Mouse (Mus musculus): ENCODE measurements around the gene Mpst. TPM values are rescaled to one million over a fixed set of nuclear protein-coding genes. Genes with fewer than 3 reads are reported as not detected.

The Mpst gene
- polyA plus RNA-seq (2014; fragmentation: Nextera tagmentation; extraction: Ambion mirVana) = 2.7 and 4.2 TPM in 2 replicates

DNA sequence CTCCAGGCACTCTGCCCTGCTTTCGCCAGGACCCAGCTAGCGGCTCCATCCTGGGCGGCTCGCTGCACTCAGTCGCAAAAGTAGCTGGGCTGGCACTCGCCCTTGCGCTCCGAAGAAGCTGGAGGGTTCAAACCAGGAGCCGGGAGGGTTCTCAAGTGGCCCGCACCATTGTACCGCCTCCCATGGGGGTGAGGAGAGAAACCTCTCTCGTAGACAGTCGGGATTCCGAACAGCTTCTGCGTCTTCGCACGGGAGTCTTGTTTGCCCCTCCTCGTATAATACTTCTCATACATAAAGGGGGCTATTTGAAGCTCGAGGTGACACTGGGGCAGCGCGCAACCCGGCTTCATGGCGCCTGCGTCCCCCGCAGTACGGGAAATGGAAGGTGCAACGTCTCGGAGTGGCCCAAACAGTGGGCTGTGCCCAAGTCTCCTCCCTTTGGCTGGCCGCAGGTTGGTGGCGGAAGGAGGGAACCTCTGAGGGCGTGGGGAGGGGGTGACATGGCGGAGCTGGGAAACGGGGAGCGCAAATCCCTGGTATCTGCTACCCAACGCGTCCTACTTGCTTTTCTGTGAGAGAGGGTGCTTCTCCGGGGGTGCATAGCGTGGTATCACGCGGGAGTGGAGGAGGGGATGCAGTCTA lies at the start of gene Mpst:
Mpst (plus strand) TSS at position 124 of the 642 bp plus-strand sequence.
- WGBS = under 1% methylated on average over 40 of the region's 40 CpGs
- peak within 1 kb of the TSS; percentile 93 for H3K27ac ChIP-seq (ENCODE audit: low read depth, low read length)
- H3K36me3 ChIP-seq (ENCODE audit: control insufficient read depth, insufficient read depth, low read length) = no peaks in the 10 kb centered on the region
- DNase-seq (ENCODE audit: low spot score) = peak; percentile 91
- peak within 1 kb of the TSS; percentile 80 for H3K9ac ChIP-seq (ENCODE audit: low read length)
- peak; percentile 88 for ATAC-seq (replicated peaks; ENCODE audit: low FRiP score)
- no peaks in the 10 kb centered on the region for H3K9me3 ChIP-seq (ENCODE audit: control insufficient read depth, low read length)
- H3K27me3 ChIP-seq (ENCODE audit: control insufficient read depth, insufficient read depth, low read length) = peaks cover 15% of the 10 kb centered on the region
- H3K4me2 ChIP-seq (ENCODE audit: low read depth, low read length, severe bottlenecking) = peak within 1 kb of the TSS; percentile 89
- peaks cover 13% of the 10 kb centered on the region for H3K4me1 ChIP-seq (replicated peaks; ENCODE audit: control insufficient read depth, insufficient read depth, low read length)
- H3K4me3 ChIP-seq (ENCODE audit: low read depth, low read length) = peak within 1 kb of the TSS; percentile 60

- WGBS = 80% methylated on average over 2 of the region's 2 CpGs
- Histone ChIP-seq H3K9ac (ENCODE audit: low read length) (no peak overlapping the region), H3K36me3 (ENCODE audit: control insufficient read depth, insufficient read depth, low read length) (no peaks in the 10 kb centered on the region), H3K27ac (ENCODE audit: low read depth, low read length) (no peak overlapping the region), H3K4me1 (replicated peaks; ENCODE audit: control insufficient read depth, insufficient read depth, low read length) (no peaks in the 10 kb centered on the region), H3K9me3 (ENCODE audit: control insufficient read depth, low read length) (no peaks in the 10 kb centered on the region), H3K4me3 (ENCODE audit: low read depth, low read length) (no peak overlapping the region), H3K27me3 (ENCODE audit: control insufficient read depth, insufficient read depth, low read length) (peaks cover 6% of the 10 kb centered on the region), H3K4me2 (ENCODE audit: low read depth, low read length, severe bottlenecking) (no peak overlapping the region)
- ATAC-seq (replicated peaks; ENCODE audit: low FRiP score) = no peak
- no peak for DNase-seq (ENCODE audit: low spot score)
These were observed 40.3 kb upstream of the Mpst start for GRCm38 (mm10) chr15:78365916-78366315.

DNA sequence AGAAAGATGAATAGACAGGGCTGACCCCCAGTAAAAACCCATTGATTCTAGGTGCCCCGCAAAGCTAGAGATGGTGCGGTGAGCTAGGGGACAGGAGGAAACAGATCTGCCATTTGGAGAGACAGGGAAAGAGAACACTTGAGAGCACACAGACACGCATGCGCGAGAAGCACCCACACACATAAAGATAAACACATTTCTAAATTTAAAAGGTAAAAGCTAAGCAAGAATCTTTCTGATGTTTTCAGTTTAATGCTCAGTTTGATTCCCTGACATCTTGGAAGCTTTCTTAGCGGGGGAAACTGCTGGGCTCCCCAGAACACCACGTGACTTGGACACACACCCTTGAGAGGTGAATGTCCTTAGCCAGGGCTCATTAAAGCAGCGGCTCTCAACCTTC lies 39.3 kb upstream of the Mpst start:
- Histone ChIP-seq H3K4me3 (ENCODE audit: low read depth, low read length) (no peak overlapping the region), H3K4me1 (replicated peaks; ENCODE audit: control insufficient read depth, insufficient read depth, low read length) (no peaks in the 10 kb centered on the region), H3K36me3 (ENCODE audit: control insufficient read depth, insufficient read depth, low read length) (no peaks in the 10 kb centered on the region), H3K9ac (ENCODE audit: low read length) (no peak overlapping the region), H3K4me2 (ENCODE audit: low read depth, low read length, severe bottlenecking) (no peak overlapping the region), H3K27ac (ENCODE audit: low read depth, low read length) (no peak overlapping the region), H3K27me3 (ENCODE audit: control insufficient read depth, insufficient read depth, low read length) (peaks cover 6% of the 10 kb centered on the region), H3K9me3 (ENCODE audit: control insufficient read depth, low read length) (no peaks in the 10 kb centered on the region)
- 84% methylated on average over 8 of the region's 8 CpGs for WGBS
- ATAC-seq (replicated peaks; ENCODE audit: low FRiP score) (no peak), DNase-seq (ENCODE audit: low spot score) (no peak)

- Histone ChIP-seq H3K27ac (ENCODE audit: low read depth, low read length) (no peak overlapping the region), H3K9me3 (ENCODE audit: control insufficient read depth, low read length) (no peaks in the 10 kb centered on the region), H3K36me3 (ENCODE audit: control insufficient read depth, insufficient read depth, low read length) (no peaks in the 10 kb centered on the region), H3K4me2 (ENCODE audit: low read depth, low read length, severe bottlenecking) (no peak overlapping the region), H3K4me3 (ENCODE audit: low read depth, low read length) (no peak overlapping the region), H3K4me1 (replicated peaks; ENCODE audit: control insufficient read depth, insufficient read depth, low read length) (no peaks in the 10 kb centered on the region), H3K9ac (ENCODE audit: low read length) (no peak overlapping the region), H3K27me3 (ENCODE audit: control insufficient read depth, insufficient read depth, low read length) (peaks cover 6% of the 10 kb centered on the region)
- ATAC-seq (replicated peaks; ENCODE audit: low FRiP score) = no peak
- no peak for DNase-seq (ENCODE audit: low spot score)
- WGBS = 82% methylated on average over 3 of the region's 3 CpGs
These were observed 38.4 kb upstream of the Mpst start for GRCm38 (mm10) chr15:78367811-78368210.

- 11% methylated on average over 8 of the region's 8 CpGs for WGBS
- Histone ChIP-seq H3K4me2 (ENCODE audit: low read depth, low read length, severe bottlenecking) (no peak overlapping the region), H3K9ac (ENCODE audit: low read length) (no peak overlapping the region), H3K27ac (ENCODE audit: low read depth, low read length) (no peak overlapping the region), H3K9me3 (ENCODE audit: control insufficient read depth, low read length) (no peaks in the 10 kb centered on the region), H3K27me3 (ENCODE audit: control insufficient read depth, insufficient read depth, low read length) (peaks cover 6% of the 10 kb centered on the region), H3K4me3 (ENCODE audit: low read depth, low read length) (no peak overlapping the region), H3K36me3 (ENCODE audit: control insufficient read depth, insufficient read depth, low read length) (no peaks in the 10 kb centered on the region), H3K4me1 (replicated peaks; ENCODE audit: control insufficient read depth, insufficient read depth, low read length) (no peaks in the 10 kb centered on the region)
- ATAC-seq (replicated peaks; ENCODE audit: low FRiP score) (no peak), DNase-seq (ENCODE audit: low spot score) (peak; percentile 76)
These were observed 37.3 kb upstream of the Mpst start for GRCm38 (mm10) chr15:78368926-78369346.

GRCm38 (mm10) chr15:78369641-78370040 lies 36.6 kb upstream of the Mpst start:
- ATAC-seq (replicated peaks; ENCODE audit: low FRiP score) = no peak
- H3K4me1 ChIP-seq (replicated peaks; ENCODE audit: control insufficient read depth, insufficient read depth, low read length) = no peaks in the 10 kb centered on the region
- no peaks in the 10 kb centered on the region for H3K9me3 ChIP-seq (ENCODE audit: control insufficient read depth, low read length)
- H3K4me3 ChIP-seq (ENCODE audit: low read depth, low read length) = no peak overlapping the region
- no peak overlapping the region for H3K4me2 ChIP-seq (ENCODE audit: low read depth, low read length, severe bottlenecking)
- 23% methylated on average over 1 of the region's 1 CpGs for WGBS
- H3K36me3 ChIP-seq (ENCODE audit: control insufficient read depth, insufficient read depth, low read length) = no peaks in the 10 kb centered on the region
- no peak overlapping the region for H3K9ac ChIP-seq (ENCODE audit: low read length)
- peaks cover 6% of the 10 kb centered on the region for H3K27me3 ChIP-seq (ENCODE audit: control insufficient read depth, insufficient read depth, low read length)
- no peak overlapping the region for H3K27ac ChIP-seq (ENCODE audit: low read depth, low read length)
- no peak for DNase-seq (ENCODE audit: low spot score)

DNA sequence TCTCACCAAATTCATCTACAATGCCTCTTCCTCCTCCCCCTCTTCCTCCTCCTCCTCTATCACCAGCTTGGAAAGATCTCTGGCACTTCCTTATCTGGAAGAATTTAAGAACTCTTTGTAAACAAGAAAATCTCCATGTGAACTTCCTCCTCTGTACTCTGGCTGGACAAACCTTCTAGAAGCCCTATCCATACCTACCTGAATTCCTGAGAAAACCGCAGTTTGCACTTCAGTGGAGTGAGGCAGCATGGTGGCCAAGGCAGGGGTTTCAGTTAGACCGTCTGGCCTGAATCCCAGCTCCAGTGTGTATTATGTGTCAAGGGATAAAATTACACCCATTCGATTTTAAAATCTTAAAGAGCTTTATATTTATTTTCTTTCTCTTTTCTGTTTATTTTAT lies 33.4 kb upstream of the Mpst start:
- Histone ChIP-seq H3K4me1 (replicated peaks; ENCODE audit: control insufficient read depth, insufficient read depth, low read length) (no peaks in the 10 kb centered on the region), H3K4me3 (ENCODE audit: low read depth, low read length) (no peak overlapping the region), H3K9ac (ENCODE audit: low read length) (no peak overlapping the region), H3K4me2 (ENCODE audit: low read depth, low read length, severe bottlenecking) (no peak overlapping the region), H3K36me3 (ENCODE audit: control insufficient read depth, insufficient read depth, low read length) (no peaks in the 10 kb centered on the region), H3K9me3 (ENCODE audit: control insufficient read depth, low read length) (no peaks in the 10 kb centered on the region), H3K27me3 (ENCODE audit: control insufficient read depth, insufficient read depth, low read length) (peaks cover 6% of the 10 kb centered on the region), H3K27ac (ENCODE audit: low read depth, low read length) (no peak overlapping the region)
- 83% methylated on average over 3 of the region's 3 CpGs for WGBS
- ATAC-seq (replicated peaks; ENCODE audit: low FRiP score) = no peak
- no peak for DNase-seq (ENCODE audit: low spot score)

- no peaks in the 10 kb centered on the region for H3K9me3 ChIP-seq (ENCODE audit: control insufficient read depth, low read length)
- no peak overlapping the region for H3K4me3 ChIP-seq (ENCODE audit: low read depth, low read length)
- H3K4me1 ChIP-seq (replicated peaks; ENCODE audit: control insufficient read depth, insufficient read depth, low read length) = no peaks in the 10 kb centered on the region
- H3K36me3 ChIP-seq (ENCODE audit: control insufficient read depth, insufficient read depth, low read length) = no peaks in the 10 kb centered on the region
- H3K27ac ChIP-seq (ENCODE audit: low read depth, low read length) = no peak overlapping the region
- no peaks in the 10 kb centered on the region for H3K27me3 ChIP-seq (ENCODE audit: control insufficient read depth, insufficient read depth, low read length)
- ATAC-seq (replicated peaks; ENCODE audit: low FRiP score) (no peak), DNase-seq (ENCODE audit: low spot score) (no peak)
- 84% methylated on average over 3 of the region's 3 CpGs for WGBS
- H3K9ac ChIP-seq (ENCODE audit: low read length) = no peak overlapping the region
- no peak overlapping the region for H3K4me2 ChIP-seq (ENCODE audit: low read depth, low read length, severe bottlenecking)
These were observed 32.0 kb upstream of the Mpst start for GRCm38 (mm10) chr15:78374204-78374603.

GRCm38 (mm10) chr15:78377859-78378258 lies 28.4 kb upstream of the Mpst start:
- no peak overlapping the region for H3K27ac ChIP-seq (ENCODE audit: low read depth, low read length)
- no peaks in the 10 kb centered on the region for H3K9me3 ChIP-seq (ENCODE audit: control insufficient read depth, low read length)
- WGBS = 82% methylated on average over 10 of the region's 10 CpGs
- DNase-seq (ENCODE audit: low spot score) (no peak), ATAC-seq (replicated peaks; ENCODE audit: low FRiP score) (no peak)
- no peaks in the 10 kb centered on the region for H3K4me1 ChIP-seq (replicated peaks; ENCODE audit: control insufficient read depth, insufficient read depth, low read length)
- no peak overlapping the region for H3K4me3 ChIP-seq (ENCODE audit: low read depth, low read length)
- H3K27me3 ChIP-seq (ENCODE audit: control insufficient read depth, insufficient read depth, low read length) = no peaks in the 10 kb centered on the region
- no peak overlapping the region for H3K4me2 ChIP-seq (ENCODE audit: low read depth, low read length, severe bottlenecking)
- H3K36me3 ChIP-seq (ENCODE audit: control insufficient read depth, insufficient read depth, low read length) = no peaks in the 10 kb centered on the region
- H3K9ac ChIP-seq (ENCODE audit: low read length) = no peak overlapping the region

Data from forebrain, embryonic 11.5 days (tissue).